Mouse (Mus musculus): ENCODE measurements at regions not wholly inside any gene's neighbourhood (a gene's known extent, or its start where the extent isn't known, plus 50 kb on each side); places are given as distances from the start of the nearest gene placed in this dataset.
"Not testable (repeated sequence)": the region's sequence is repeated elsewhere in the genome, so short reads cannot be mapped to it uniquely, and the experiment has no call there.

DNA sequence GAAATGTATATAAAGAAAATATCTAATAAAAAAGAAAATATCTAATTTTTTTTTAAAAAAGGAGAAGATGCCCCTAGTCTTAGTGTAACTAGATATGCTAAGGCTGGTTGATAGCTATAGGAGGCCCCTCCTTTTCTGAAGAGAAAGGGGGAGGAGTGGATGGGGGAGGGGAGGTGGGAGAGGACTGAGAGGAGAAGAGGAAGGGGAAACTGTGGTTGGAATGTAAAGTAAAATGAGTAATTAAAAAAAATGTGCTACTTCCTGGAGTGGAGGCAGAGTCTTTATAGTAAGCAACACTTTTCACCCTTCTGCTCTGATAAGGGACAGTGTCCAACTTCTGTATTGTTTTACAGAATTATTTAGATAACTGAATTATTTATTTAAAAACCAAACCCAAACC, 513.6 kb upstream of the Fam160b2 start:
- DNase-seq (ENCODE audit: low read depth, low spot score): no peak

DNA sequence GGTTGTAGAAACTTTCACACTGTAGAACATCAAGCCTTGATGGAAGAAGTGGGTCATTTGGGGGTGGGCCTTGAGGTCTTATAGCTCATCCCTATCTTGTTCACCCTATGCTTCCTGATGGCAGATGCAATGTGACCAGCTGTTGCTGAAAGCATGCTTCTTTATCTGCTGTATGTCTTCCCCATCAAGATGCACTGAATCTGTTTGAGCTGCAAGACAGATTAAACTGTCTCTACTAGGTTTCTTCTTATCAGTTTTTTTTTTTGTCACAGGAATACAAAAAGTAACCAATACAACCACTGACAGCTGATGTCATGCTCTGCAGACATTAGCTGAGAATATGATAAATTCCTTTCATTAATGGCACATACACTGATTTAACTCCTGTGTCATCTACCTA, 505.0 kb upstream of the Fam160b2 start:
- no peak for DNase-seq (ENCODE audit: low read depth, low spot score)

DNA sequence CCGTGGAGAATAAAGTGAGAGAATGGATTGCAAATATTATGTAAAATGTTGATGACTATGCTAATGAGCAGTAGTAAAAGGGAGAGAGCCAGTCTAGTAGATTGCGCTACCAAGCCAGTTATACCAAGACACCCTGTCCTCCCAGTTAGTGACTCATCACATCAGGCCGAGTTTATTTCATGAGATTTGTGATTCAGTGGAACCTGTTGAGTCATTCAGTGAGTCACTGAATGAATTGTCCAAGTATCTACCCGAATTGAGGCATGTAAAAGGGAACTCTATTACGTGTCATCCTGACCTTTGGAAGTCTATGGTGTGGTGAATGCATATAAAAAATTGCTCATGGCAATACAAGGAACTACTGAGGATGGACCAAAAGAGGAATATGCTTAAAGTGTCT, 504.3 kb upstream of the Fam160b2 start:
- peak; percentile 91 for DNase-seq (ENCODE audit: low read depth, low spot score)

DNA sequence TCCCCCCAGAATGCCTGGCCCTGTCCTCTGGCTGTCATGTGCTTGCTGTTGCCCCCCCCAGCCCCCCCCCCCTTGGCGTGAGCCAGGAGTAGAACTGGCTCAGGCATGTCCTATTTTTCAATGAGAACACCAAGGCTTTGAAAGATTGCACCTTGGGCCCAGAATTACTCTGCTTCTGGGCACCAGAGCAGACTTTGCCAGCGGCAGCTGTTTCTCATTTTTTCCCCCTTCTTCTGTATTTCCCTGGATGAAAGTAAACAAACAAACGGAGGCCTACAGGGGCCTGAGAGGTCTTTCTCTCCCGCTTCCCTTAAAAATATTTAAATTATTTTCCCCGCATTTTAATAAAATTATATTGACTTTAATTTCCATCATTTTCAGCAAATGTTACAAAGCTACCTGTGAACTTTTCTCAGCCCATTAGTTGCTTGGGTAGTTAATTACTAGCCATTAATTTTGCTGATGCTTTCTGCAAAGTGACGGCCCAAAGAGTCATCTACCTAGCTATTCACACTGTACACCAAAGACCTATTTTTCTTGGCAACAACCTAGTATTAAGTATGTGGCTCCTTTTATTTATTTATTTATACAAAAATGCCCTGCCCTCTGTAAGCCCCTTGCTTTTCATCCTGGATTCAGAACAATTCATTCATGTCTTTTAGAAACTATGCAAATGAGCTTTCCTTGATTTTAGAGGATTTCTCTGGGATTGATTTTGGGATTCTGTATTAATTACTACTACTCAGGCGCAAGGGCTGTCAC, 496.2 kb upstream of the Fam160b2 start:
- DNase-seq (ENCODE audit: low read depth, low spot score): no peak

DNA sequence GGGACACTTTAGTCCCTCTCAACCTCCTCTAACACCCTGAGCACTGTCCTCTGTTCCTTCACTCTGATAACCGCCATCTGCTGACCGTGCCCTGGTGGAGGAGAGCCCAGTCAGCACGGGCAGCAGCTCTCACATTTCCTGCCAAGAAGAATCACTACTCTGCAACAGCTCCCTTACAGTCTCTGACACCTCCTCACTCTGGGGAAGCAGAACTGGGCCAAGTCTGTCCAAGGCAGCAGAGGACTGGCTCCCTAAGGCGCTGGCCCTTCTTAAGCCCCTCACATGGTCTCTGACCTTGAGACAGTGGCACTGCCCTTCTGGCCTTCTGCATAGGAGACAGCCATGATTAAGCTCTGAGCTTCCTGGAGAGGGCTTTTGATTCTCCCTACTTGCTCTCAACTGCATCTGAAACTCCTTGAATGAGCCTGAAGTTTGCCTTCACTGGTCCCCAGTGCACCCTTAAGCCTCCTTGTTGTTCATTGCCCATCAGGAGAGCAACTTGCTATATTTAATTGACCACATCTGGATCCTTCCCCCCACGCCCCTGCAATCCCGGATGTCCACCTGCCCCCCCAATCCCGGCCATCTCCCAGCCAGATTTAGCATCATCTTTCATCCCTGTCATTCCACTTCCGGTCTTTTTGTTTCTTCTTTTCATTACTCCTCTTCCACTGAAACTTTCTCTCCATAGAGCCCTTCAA, 493.1 kb upstream of the Fam160b2 start:
- peak; percentile 3 for DNase-seq (ENCODE audit: low read depth, low spot score)

DNA sequence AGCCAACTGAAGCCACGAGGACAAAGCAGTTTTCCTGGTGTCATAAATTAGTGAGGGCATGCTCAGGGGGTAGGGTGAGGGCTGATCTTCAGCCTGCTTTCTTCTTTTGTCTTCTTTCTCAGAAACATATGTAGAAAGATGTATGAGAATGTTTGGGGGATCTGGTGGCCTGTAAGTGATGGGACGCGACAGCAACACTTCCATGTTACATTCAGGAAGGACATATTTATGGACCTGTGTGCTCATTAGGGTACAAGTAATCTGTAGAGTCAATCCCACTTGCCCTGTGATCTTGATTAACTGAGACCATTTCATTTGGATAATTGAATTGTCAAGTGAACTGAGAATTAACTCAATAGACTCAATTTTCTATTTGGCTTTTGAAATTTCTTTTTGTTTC, 486.1 kb upstream of the Fam160b2 start:
- no peak for DNase-seq (ENCODE audit: low read depth, low spot score)

DNA sequence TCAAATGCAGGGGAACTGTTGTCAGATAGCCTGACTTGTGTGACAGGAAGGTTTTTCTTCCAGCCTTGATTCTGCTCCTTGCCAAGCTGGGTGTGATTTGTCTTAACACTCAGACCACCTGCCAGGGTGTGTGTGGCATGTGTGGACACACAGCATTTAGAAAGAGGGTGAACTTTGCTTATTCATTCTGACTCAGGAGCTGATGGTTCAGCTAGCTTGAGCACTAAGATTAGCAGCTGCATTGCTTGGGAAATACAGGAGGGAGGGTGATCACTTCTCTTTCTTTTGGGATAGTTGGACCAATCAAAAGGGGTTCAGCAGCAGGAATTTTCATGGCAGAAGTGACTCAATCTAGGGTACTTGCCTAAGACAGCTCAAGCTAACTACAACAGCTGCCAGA, 482.7 kb upstream of the Fam160b2 start:
- peak; percentile 53 for DNase-seq (ENCODE audit: low read depth, low spot score)

DNA sequence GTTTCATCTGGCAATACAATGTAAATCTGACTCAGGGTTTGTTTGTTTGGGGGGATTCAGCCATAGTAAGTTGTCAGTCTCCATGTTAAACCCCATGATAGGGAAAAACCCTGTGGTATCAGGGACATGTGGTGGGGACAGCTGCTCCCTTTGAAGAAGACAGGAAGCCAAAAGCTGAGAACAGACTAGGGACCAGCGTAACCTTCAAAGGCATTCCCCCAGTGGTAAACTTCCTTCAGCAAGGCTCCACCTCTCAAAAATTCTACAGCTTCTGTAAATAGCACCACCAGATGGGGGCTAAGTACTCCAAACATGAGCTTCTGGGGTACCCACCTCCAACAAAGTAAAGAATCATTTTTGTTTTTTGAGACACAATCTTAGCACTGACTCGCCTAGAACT, 476.0 kb upstream of the Fam160b2 start:
- DNase-seq (ENCODE audit: low read depth, low spot score): no peak

DNA sequence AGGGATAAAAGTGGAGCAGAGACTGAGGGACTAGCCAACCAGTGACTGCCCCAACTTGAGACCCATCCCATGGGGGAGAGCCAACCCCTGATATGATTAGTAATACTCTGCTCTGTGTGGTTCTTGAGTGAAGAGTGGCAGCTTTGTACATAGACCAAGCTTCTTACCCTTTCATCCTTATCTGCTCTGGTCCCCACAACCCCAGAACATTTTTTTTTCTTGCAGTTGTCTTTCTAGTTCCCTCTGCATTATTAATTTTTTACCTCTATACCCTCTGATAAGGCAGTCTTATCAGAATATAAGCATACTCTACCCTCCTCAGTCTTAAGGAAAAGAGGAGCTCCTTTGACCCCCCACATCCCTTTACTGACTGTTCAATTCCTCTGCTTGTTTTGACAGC, 474.4 kb upstream of the Fam160b2 start:
- DNase-seq (ENCODE audit: low read depth, low spot score): no peak

DNA sequence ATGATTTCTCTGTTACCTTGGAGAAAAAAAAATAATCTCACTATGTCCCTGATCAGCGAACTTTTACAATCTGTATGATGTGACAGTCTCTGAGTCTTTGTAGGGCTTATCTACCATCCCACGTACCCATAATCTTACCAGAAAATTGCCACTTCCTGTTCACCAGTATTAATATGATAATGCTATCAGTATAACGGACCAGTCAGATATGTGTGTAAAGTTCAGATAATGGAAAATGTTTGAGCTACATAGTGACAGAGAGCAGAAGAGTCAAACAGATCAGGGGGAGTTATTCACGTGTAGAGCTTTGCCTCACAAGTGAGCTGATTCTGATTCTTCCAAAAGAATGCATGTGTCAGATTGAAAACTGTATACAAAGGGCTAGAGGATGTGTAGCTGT, 466.0 kb upstream of the Fam160b2 start:
- DNase-seq (ENCODE audit: low read depth, low spot score): no peak

DNA sequence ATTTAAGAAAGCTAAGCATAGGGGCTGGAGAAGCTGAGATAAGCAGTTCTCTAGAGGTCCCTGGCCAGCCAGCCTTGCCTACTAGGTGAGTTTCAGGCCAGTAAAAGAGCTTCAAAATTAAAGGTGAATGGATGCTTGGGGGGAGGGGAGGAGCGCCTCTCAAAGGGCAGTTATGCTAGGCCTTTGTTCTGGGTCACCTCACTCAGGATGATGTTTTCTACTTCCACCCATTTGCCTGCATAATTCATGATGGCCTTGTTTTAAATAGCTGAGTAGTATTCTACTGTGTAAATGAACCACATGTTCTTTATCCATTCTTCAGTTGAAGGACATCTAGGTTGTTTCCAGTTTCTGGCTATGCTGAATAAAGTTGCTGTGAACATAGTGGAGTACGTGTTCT, 457.0 kb upstream of the Fam160b2 start:
- no peak for DNase-seq (ENCODE audit: low read depth, low spot score)

DNA sequence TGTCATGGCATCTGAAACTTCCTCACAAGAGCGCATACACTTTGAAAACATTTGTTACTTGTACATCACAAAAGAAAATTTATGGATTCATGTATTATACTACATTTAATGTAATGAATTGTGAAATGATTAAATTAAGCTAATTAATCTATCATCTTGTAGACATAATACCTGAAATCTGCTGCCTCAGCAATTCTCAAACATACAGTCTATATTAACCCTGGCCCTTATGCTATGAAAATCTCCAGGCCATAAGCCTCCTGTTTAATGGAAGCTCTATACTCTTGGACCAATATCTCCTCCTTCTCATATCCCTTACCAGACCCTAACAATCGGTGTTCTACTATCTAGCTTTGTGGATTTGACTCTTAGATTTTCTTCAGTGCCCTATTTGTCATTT, 455.8 kb upstream of the Fam160b2 start:
- no peak for DNase-seq (ENCODE audit: low read depth, low spot score)

DNA sequence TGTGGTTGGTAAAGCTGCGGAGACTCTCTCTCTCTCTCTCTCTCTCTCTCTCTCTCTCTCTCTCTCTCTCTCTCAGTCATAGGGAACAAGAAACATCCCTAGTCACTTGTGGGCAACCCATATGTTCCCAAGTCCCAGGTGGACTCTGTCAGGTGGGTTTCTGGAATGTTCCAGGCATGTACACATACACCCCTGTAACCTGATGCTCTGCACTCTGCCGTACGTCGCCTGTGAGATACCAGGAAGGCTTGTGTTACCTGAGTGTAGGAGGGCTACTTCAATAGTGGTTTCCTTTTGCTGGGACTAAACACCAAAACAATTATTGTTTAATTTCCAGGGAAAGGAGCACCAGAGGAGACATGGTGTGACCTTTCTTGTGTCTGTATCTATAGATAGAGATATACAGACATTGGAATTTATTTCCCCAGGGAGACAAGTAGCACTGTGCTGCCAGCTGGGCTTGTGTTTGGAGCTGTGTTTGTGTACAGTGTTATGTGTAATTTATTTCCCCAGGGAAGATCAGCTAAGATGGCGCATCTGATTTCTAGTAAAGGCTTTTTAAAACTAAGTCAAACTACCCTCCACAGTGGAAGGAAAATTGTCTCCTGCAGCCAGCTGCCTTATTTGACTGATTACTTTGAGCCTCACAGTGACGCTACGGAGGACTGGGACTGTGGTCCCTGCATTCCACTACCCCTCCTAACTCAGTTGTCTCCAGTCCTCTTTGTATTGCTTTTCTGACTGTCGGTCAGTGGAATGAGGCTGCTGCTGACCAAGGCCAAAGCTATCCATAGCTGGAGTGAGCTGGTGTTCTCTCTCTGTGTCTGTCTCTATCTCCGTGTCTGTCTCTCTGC, 454.4 kb upstream of the Fam160b2 start:
- DNase-seq (ENCODE audit: low read depth, low spot score): no peak

DNA sequence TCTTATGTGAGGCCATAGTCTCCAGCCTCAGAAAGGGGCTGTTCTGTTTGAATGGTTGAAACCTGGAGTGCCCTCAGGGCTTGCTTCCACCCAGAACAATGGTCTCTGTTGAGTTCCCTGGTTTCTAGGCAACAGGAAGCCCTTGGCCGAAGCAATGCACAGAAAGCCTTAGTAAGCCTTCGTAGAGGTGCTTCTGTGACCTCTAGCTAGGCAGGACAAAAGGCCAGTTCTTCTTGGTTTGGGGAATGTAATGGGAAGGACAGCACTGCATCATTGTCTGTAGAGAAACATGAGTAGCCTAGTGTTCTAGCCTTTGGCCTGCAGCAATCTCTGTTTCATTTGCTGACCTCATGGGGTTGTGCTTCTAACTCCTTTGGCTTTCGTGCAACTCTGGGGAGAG, 447.5 kb upstream of the Fam160b2 start:
- DNase-seq (ENCODE audit: low read depth, low spot score): peak; percentile 18

DNA sequence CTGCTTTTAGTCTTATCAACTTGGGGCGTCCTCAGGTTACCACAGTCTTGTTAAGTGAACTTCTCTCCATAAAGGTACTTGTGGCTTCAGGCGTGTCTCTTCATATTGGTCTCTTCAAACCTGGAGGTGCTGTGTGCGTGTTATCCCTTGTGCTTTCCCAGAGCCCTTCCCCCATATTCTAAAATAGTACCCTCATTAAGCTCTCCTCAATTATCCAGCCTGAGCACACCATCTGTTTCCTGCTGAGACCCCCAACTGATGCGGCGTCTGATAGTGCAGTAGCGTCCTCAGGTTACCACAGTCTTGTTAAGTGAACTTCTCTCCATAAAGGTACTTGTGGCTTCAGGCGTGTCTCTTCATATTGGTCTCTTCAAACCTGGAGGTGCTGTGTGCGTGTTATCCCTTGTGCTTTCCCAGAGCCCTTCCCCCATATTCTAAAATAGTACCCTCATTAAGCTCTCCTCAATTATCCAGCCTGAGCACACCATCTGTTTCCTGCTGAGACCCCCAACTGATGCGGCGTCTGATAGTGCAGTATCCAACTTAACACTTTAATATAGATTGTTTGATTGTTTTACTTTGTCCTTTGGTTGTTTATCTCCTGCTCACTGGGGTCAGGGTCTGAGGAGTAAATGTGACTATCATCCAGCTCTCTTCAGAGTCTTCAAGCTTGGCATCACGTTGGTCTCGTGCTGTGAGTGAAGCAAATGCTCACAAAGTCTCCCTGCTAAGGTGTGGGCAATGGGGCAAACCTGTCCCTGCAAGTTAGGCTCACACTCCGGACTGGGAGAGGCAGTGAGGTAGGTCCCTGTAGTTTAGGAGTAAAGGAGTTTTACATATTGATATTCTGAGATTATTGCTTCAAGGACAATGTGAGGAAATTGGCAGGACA, 444.5 kb upstream of the Fam160b2 start:
- not testable (repeated sequence) for DNase-seq (ENCODE audit: low read depth, low spot score)

DNA sequence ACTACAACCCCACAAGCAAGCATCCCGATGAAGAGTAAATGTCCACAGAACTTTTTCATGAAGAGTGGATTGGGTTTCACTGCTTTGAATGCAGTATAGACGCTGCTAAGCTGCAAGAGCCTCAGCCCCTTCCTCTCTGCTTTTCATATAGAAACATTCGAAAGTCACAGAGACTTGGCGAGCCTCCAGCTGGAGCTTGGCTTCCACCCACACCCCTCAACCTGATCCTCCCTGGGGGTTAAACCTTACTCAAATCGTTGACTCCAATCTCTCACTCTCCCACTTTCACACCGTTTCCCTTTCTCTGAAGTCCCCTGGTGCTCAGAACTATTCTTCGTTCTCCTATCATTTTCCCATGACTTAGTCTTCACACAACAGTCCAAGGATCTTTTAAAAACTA, 437.0 kb upstream of the Fam160b2 start:
- no peak for DNase-seq (ENCODE audit: low read depth, low spot score)

DNA sequence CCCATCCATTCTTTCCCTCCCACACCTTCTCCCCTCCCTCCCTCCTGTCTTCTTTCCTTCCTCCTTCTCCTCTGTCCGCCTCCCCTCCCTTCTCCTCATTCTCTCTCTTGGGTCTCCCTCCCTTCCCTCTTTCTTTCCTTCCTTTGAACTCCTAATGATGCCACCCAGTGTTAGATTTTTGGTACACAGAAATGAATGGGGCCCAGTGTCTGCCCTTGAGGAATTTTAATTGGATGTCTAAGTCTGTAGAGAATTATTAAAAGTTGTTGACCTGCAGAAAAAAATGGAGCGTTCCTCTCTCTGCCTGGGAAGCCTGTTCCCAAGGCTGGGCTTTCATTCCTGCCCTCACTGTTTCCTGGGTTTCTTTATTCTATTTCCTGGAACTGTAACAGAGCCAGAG, 434.0 kb upstream of the Fam160b2 start:
- DNase-seq (ENCODE audit: low read depth, low spot score): no peak

DNA sequence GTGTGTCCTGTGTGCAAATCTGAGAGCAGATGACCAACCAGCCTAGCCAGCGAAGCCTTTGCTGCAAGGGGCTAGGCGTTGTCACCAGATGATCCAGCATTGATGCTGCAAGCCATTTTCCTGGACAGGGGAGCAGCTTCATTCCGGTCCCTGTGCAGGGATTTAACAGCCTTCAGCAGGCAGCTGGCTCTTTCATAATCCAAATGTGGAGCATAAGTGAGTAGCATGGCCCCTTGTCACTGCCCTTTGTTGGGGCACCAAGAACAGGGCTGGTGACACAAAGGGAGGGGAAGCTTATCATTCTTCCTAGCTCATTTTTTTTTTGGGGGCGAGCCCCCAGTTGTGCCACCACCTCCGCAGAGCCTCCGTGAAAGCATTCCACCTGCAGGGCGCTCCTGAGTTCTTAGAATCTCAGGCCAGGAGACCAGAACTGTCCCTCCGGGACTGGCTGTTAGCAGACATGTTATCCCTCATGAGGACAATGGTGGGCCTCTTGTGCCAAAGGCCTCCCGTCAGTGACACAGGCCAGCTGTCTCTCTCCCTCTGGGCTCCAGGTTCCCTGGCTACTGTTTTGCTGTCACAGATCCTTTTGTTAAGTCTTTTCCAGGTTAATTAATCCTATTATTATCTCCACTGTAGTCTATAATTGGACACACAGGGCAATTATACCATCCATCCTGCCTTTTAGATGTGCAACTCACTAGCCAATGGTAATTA, 430.7 kb upstream of the Fam160b2 start:
- DNase-seq (ENCODE audit: low read depth, low spot score): no peak

Data from 3T3-L1 (cell line).